Mouse (Mus musculus): ENCODE data around the gene Pole3. TPM values are rescaled to one million over a fixed set of nuclear protein-coding genes. Genes with fewer than 3 reads are reported as not detected.

The Pole3 gene
- polyA plus RNA-seq, 1 experiment from 2014 or later, result 88.6 TPM

DNA sequence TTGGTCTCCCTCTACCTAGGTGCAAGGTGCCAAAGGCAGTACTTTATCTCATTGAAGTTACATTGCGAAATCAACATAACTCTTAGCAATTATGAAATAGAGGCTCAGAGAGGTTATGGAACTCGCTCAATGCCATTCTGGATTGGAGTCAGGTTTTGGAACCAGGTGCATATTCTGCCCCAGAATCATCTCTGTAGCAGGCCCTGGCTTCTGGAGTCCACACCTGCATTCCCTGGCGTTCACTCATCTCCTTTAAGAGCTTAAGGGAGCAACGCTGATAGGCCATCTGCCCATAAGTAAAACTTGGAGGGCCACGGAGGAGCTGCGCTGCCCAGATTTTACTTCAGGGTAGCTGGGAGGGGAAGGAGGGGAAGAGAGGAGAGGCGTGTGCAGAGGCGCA, 7.8 kb downstream of the Pole3 start:
- ATAC-seq (ENCODE audit: low FRiP score, low read depth), result no peak
- H3K27ac ChIP-seq, result no peak overlapping the region
- WGBS, result 91% methylated on average over 8 of the region's 8 CpGs

DNA sequence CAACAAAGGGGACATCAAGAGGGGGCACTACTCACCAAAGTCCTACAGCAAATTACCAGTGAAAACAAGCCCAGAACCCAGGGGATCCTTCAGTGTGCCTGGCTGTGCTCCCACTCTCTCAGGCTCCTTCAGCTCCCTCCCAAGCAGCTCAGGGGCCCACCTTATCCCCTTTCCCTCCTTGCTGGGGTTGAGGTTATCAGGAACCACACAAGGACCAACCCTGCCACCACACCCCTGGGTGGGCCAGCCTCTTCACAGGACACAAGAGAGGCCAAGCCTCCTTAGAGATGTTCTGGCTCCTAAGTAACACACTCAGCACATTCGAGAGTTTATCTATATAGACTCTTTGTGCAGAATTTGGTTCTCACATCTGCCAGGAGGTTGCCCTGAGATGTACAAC, 8.3 kb downstream of the Pole3 start:
- Histone ChIP-seq H3K4me1 (peaks cover 14% of the 10 kb centered on the region), H3K27me3 (replicated peaks) (no peaks in the 10 kb centered on the region), H3K9me3 (no peaks in the 10 kb centered on the region), H3K4me2 (replicated peaks) (no peak overlapping the region), H3K9ac (no peak overlapping the region), H3K4me3 (no peak overlapping the region), H3K27ac (no peak overlapping the region), H3K36me3 (peaks cover 25% of the 10 kb centered on the region)
- 83% methylated on average over 1 of the region's 1 CpGs for WGBS
- ATAC-seq (ENCODE audit: low FRiP score, low read depth), result no peak

More for the DNA sequence above, 7.8 kb downstream of the Pole3 start:
- H3K9me3 ChIP-seq, result no peaks in the 10 kb centered on the region
- no peaks in the 10 kb centered on the region for H3K27me3 ChIP-seq (replicated peaks)
- H3K4me1 ChIP-seq, result peaks cover 14% of the 10 kb centered on the region
- H3K9ac ChIP-seq, result no peak overlapping the region
- no peak overlapping the region for H3K4me2 ChIP-seq (replicated peaks)
- no peak overlapping the region for H3K4me3 ChIP-seq
- H3K36me3 ChIP-seq, result peaks cover 20% of the 10 kb centered on the region

DNA sequence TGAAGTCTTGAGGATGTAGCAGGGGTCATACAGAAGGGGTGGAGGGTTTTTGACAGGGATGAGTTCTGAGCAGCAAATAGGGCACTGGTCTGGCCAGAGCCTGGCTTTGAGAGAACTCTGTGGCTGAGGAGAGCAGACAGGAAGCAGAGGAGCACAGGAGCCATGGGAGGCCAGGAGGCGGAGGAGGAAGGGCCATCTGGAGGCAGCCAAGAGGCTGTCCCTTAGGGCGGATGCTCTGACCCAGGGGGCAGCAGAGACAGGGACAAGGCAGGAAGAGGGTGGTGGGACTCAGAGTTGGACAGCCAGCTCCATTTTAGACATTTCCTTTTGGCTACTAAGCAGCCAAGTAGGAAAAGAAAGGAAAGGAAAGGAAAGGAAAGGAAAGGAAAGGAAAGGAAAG, 8.8 kb downstream of the Pole3 start:
- peaks cover 30% of the 10 kb centered on the region for H3K36me3 ChIP-seq
- no peak overlapping the region for H3K4me2 ChIP-seq (replicated peaks)
- ATAC-seq (ENCODE audit: low FRiP score, low read depth), result no peak
- WGBS, result 55% methylated on average over 2 of the region's 2 CpGs
- H3K27me3 ChIP-seq (replicated peaks), result no peaks in the 10 kb centered on the region
- H3K27ac ChIP-seq, result no peak overlapping the region
- H3K4me3 ChIP-seq, result no peak overlapping the region
- no peak overlapping the region for H3K9ac ChIP-seq
- H3K9me3 ChIP-seq, result no peaks in the 10 kb centered on the region
- H3K4me1 ChIP-seq, result peaks cover 14% of the 10 kb centered on the region

DNA sequence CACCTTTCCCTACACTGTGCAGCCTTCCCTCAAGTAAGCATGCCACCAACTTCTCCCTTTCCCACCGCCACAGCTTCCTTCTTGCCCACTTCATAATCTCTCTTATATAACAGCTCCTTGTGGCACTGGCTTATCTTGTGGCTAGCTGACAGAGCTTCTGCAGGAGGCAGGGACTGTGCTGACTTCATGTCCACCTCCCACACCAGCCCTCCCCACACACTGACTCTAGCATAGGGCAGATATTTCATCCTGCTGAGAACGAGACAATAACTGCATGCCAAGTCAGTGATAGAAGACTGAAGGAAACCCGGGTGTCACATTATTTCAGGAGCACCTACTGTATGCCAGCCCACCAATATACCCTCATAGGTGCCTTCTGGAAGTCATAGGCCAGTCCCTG, 9.4 kb downstream of the Pole3 start:
- Histone ChIP-seq H3K27ac (no peak overlapping the region), H3K9me3 (no peaks in the 10 kb centered on the region), H3K4me3 (no peak overlapping the region), H3K9ac (no peak overlapping the region), H3K4me1 (peaks cover 14% of the 10 kb centered on the region), H3K4me2 (replicated peaks) (no peak overlapping the region), H3K27me3 (replicated peaks) (no peaks in the 10 kb centered on the region), H3K36me3 (peaks cover 35% of the 10 kb centered on the region)
- no peak for ATAC-seq (ENCODE audit: low FRiP score, low read depth)
- 78% methylated on average over 3 of the region's 3 CpGs for WGBS

DNA sequence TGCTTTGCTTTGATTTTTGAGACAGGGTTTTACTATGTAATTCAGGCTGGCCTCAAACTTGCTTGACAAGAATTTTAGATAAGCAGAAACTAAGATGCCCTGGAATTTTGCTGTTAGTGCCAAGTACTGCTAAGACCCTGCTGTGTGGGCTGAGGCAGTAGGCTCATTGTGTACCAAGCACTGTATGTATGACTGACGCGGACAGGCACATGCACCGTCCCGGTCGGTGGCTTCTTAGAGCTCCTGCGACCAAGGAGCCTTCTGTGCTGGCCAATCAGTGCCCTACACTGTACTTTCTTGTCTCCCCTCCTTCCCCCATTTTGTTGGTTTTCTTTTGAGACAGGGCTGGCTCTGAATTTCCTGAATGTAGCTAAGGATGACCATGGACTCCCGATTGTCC, 9.9 kb downstream of the Pole3 start:
- Histone ChIP-seq H3K36me3 (peaks cover 40% of the 10 kb centered on the region), H3K4me1 (peaks cover 14% of the 10 kb centered on the region), H3K4me3 (no peak overlapping the region), H3K9ac (no peak overlapping the region), H3K9me3 (no peaks in the 10 kb centered on the region), H3K27ac (no peak overlapping the region), H3K27me3 (replicated peaks) (no peaks in the 10 kb centered on the region), H3K4me2 (replicated peaks) (no peak overlapping the region)
- no peak for ATAC-seq (ENCODE audit: low FRiP score, low read depth)
- 93% methylated on average over 7 of the region's 7 CpGs for WGBS

DNA sequence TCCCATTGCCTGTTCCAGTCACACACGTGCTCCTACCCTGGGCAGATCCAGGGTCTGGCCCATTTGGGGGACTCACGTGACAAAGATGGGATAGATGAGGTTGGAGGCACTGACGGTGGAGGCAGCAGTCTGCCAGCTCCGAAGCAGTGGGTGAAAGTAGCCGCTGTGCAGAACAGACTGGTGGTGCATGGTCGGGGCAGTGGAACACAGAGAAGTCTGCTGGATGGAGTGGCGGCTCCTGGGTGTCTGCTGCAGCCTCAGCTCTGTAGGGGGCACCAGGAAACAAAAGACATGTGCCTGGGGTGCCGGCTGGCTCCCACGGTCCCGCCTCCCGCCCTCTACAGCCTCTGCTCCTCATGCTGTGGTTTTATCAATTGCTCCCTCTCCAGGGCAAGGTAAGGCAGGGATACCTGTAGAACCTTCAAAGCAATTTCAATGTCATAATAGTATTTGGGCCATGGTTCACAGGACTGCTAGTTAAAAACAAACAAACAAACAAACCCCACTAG, 10.8 kb downstream of the Pole3 start:
- WGBS, result 57% methylated on average over 11 of the region's 11 CpGs
- no peaks in the 10 kb centered on the region for H3K9me3 ChIP-seq
- no peak overlapping the region for H3K27ac ChIP-seq
- H3K4me3 ChIP-seq, result no peak overlapping the region
- ATAC-seq (ENCODE audit: low FRiP score, low read depth), result no peak
- no peaks in the 10 kb centered on the region for H3K27me3 ChIP-seq (replicated peaks)
- H3K9ac ChIP-seq, result no peak overlapping the region
- peaks cover 50% of the 10 kb centered on the region for H3K36me3 ChIP-seq
- H3K4me2 ChIP-seq (replicated peaks), result no peak overlapping the region
- H3K4me1 ChIP-seq, result peaks cover 12% of the 10 kb centered on the region

DNA sequence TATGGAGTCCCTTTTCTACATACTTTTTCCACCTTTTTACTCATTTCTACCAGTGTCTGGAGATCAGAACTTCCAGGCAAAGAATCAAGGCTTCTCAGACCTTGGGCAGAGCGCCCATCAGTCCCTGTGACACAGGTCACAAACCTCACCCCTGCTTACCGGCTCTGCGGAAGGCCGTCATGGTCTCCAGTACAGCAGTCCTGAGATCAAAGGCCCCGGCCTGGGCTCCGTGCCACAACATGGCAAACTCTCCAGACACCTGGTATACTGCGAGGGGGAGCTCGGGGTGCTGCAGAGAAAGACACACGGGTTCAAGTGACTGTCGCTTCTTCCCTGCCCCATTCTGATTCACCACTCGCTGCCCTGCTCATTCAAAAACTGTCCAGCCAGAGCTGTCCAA, 14.9 kb downstream of the Pole3 start:
- no peak overlapping the region for H3K4me2 ChIP-seq (replicated peaks)
- no peak for ATAC-seq (ENCODE audit: low FRiP score, low read depth)
- H3K27me3 ChIP-seq (replicated peaks), result no peaks in the 10 kb centered on the region
- no peak overlapping the region for H3K9ac ChIP-seq
- no peak overlapping the region for H3K4me3 ChIP-seq
- 92% methylated on average over 11 of the region's 11 CpGs for WGBS
- H3K27ac ChIP-seq, result no peak overlapping the region
- H3K9me3 ChIP-seq, result no peaks in the 10 kb centered on the region
- H3K36me3 ChIP-seq, result peaks cover 65% of the 10 kb centered on the region
- 0 out of 2 replicates have a peak, but pooled peaks cover 4% of the 10 kb centered on the region for H3K4me1 ChIP-seq

DNA sequence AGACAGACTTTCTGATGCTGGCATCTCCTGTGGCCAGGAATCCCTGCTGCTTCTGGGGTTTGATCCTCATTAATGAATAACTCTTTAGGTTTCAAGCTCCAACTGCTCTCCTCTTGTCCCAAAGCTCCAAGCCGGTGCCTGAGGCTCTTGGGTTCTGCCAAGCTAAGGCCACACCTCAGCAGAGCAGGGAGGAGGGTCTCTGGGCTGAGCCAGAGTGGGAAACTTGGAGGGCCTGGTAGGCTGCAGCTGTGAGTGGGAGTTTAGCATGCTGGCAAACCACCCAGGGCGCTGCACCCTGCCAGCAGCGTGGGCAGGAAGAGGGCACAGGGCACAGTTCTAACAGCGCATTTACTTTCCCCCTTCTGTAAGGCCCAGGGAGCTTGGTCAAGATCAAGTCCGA, 16.0 kb downstream of the Pole3 start:
- H3K9me3 ChIP-seq, result no peaks in the 10 kb centered on the region
- 0 out of 2 replicates have a peak, but pooled peaks cover under 1% of the 10 kb centered on the region for H3K4me1 ChIP-seq
- H3K36me3 ChIP-seq, result peaks cover 63% of the 10 kb centered on the region
- H3K9ac ChIP-seq, result no peak overlapping the region
- no peaks in the 10 kb centered on the region for H3K27me3 ChIP-seq (replicated peaks)
- H3K4me2 ChIP-seq (replicated peaks), result no peak overlapping the region
- 86% methylated on average over 5 of the region's 5 CpGs for WGBS
- H3K4me3 ChIP-seq, result no peak overlapping the region
- no peak for ATAC-seq (ENCODE audit: low FRiP score, low read depth)
- no peak overlapping the region for H3K27ac ChIP-seq

DNA sequence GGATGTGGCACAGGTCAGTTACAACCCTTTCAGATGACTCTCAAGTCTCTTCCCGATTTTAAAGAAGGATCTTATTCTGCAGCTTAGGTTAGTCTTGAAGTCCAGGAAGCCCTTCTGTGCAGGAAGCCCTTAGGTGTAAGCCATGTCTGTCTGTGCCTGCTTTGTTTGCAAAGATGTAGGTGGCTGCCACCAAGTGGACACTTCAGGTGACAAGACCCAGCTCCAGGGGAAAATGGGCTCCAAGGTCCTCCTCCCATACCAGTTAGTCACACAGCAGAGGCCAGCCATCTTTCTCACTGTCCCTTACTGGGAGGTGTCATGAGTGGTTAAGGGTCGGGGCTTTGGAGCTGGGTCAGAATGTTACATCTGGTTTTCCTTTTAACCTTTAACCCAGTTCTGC, 18.1 kb downstream of the Pole3 start:
- H3K27me3 ChIP-seq (replicated peaks), result no peaks in the 10 kb centered on the region
- no peaks in the 10 kb centered on the region for H3K4me1 ChIP-seq
- no peak overlapping the region for H3K4me2 ChIP-seq (replicated peaks)
- no peak overlapping the region for H3K4me3 ChIP-seq
- no peak overlapping the region for H3K9ac ChIP-seq
- H3K9me3 ChIP-seq, result no peaks in the 10 kb centered on the region
- ATAC-seq (ENCODE audit: low FRiP score, low read depth), result no peak
- no peak overlapping the region for H3K27ac ChIP-seq
- peaks cover 43% of the 10 kb centered on the region for H3K36me3 ChIP-seq
- WGBS, result 68% methylated on average over 2 of the region's 2 CpGs

DNA sequence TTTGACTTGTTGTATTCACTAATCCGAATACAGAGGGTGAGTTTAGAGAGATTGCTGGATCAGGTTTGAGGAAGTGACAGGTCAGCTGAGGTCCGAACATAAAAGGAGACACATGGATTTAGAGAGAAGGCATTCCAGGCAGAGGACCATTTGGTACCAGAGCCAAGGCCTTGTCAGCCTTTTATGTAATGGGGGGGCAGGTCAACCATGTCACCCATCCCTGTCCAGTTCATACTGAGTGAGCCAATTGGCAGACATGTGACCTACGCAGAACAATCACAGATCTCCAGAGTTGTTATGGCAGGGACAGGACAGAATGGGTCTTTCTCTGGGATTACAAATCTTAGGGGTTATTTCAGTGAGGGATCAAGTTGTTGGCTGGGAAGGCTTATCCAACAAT, 18.9 kb downstream of the Pole3 start:
- H3K27ac ChIP-seq, result no peak overlapping the region

DNA sequence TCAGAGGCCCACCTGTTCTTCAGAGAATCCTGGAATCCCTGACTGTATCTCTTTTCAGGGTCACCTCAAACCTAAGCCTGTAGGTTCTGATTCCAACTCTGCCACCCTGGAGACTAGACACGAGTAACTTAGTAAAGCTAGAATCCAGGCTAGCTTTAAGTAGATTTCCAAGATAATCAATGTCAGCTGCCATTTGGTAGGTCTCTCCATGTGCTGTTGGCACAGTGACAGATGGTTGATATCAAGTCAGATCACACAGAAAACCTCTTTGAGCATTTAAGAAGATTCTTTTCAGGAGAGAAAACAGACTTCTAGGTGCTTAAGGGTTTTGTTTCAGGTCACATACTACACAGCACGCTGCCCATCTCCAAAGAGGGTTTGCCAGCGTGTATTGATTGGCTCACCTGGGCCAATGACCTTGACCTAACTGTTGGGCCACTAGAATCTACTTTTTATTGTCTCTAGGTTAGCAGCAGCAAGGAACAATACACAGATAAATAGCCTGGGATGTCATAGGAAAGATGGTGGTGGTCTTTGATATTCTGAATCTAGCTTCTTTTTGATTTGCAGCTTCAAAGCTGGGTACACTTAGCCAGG, 21.4 kb downstream of the Pole3 start, which contains the start of gene Hdhd3:
Hdhd3 (minus strand) TSS at position 94 of the 597 bp plus-strand sequence.
- H3K9me3 ChIP-seq, result no peaks in the 10 kb centered on the region
- H3K27ac ChIP-seq, result no peak within 1 kb of the TSS
- no peak for ATAC-seq (ENCODE audit: low FRiP score, low read depth)
- 82% methylated on average over 3 of the region's 3 CpGs for WGBS
- peaks cover 23% of the 10 kb centered on the region for H3K36me3 ChIP-seq
- H3K9ac ChIP-seq, result peak within 1 kb of the TSS; percentile 62
- H3K4me3 ChIP-seq, result peak within 1 kb of the TSS; percentile 56
- peaks cover 5% of the 10 kb centered on the region for H3K4me1 ChIP-seq
- peak within 1 kb of the TSS; percentile 67 for H3K4me2 ChIP-seq (replicated peaks)
- H3K27me3 ChIP-seq (replicated peaks), result no peaks in the 10 kb centered on the region

More for the DNA sequence above, 18.9 kb downstream of the Pole3 start:
- Histone ChIP-seq H3K4me1 (peaks cover 5% of the 10 kb centered on the region), H3K4me2 (replicated peaks) (no peak overlapping the region), H3K9ac (no peak overlapping the region), H3K36me3 (peaks cover 35% of the 10 kb centered on the region), H3K9me3 (no peaks in the 10 kb centered on the region), H3K27me3 (replicated peaks) (no peaks in the 10 kb centered on the region), H3K4me3 (no peak overlapping the region)
- WGBS, result 87% methylated on average over 3 of the region's 3 CpGs
- no peak for ATAC-seq (ENCODE audit: low FRiP score, low read depth)

DNA sequence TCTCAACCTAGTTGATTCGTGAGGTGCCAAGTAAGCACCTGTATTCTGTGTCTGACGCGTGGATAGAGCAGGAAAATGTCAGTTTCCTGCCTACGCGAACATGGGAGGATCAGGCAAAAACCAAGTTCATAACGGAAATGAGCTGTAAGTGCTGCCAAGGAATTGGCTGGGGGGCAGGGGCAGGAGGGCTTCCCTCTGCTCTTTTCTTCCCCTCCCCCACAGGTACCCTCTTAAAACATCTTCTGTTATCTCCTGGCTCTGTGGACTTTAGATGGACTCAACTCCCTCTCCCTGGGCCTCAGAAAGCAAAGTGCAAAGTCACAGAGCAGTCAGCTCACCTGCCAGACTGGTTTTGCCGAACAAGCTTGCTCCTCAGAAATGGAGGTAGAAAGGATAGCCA, 21.9 kb downstream of the Pole3 start:
- no peak overlapping the region for H3K27ac ChIP-seq
- peaks cover 5% of the 10 kb centered on the region for H3K4me1 ChIP-seq
- H3K27me3 ChIP-seq (replicated peaks), result no peaks in the 10 kb centered on the region
- WGBS, result 81% methylated on average over 7 of the region's 7 CpGs
- H3K4me2 ChIP-seq (replicated peaks), result 0 out of 2 replicates have a peak overlapping the region, but pooled peaks have one; percentile 67
- ATAC-seq (ENCODE audit: low FRiP score, low read depth), result no peak
- H3K9me3 ChIP-seq, result no peaks in the 10 kb centered on the region
- H3K9ac ChIP-seq, result no peak overlapping the region
- no peak overlapping the region for H3K4me3 ChIP-seq
- peaks cover 18% of the 10 kb centered on the region for H3K36me3 ChIP-seq
